Comparison of ENCODE assay signal across 8 mouse cellular contexts in genomic region chr17:24205908-24206361, GRCm38 (mm10). TPM values are rescaled to one million over a fixed set of nuclear protein-coding genes. Genes with fewer than 3 reads are reported as not detected.
DNase-seq lines count a peak whose midpoint lies in the region; ATAC-seq and TF ChIP-seq lines count a peak whose summit lies in the region.

No protein-coding gene starts in this region.

- no peak for TF ChIP-seq CTCF in thymus, adult 2 months (IDR thresholded peaks at IDR 0.05; ENCODE audit: borderline replicate concordance, control insufficient read depth, extremely low read depth, insufficient read depth, low read length, poor library complexity)

- H3K4me2 ChIP-seq in heart, embryonic 16.5 days (ENCODE audit: low read depth, low read length): peak overlapping the region; percentile 92
- H3K4me2 ChIP-seq in limb, embryonic 13.5 days (replicated peaks): peak overlapping the region; percentile 98
- H3K4me2 ChIP-seq in midbrain, embryonic 12.5 days (replicated peaks): peak overlapping the region; percentile 86

- peaks cover 27% of the 10 kb centered on the region for H3K4me1 ChIP-seq in thymus, adult 2 months (replicated peaks; ENCODE audit: control insufficient read depth, insufficient read depth, low read length)
- H3K4me1 ChIP-seq in heart, embryonic 16.5 days (ENCODE audit: control insufficient read depth, insufficient read depth, low read length): peaks cover 48% of the 10 kb centered on the region
- H3K4me1 ChIP-seq in limb, embryonic 13.5 days: peaks cover 72% of the 10 kb centered on the region
- H3K4me1 ChIP-seq in midbrain, embryonic 12.5 days: peaks cover 82% of the 10 kb centered on the region

- no peak overlapping the region for H3K27ac ChIP-seq in thymus, adult 2 months (ENCODE audit: control insufficient read depth, insufficient read depth, low read length)
- H3K27ac ChIP-seq in heart, embryonic 16.5 days (ENCODE audit: low read length): 0 out of 2 replicates have a peak overlapping the region, but pooled peaks have one; percentile 34
- H3K27ac ChIP-seq in limb, embryonic 13.5 days: 0 out of 2 replicates have a peak overlapping the region, but pooled peaks have one; percentile 52
- H3K27ac ChIP-seq in midbrain, embryonic 12.5 days (replicated peaks): peak overlapping the region; percentile 74

- H3K36me3 ChIP-seq in thymus, adult 2 months (ENCODE audit: control insufficient read depth, insufficient read depth, low read length): no peaks in the 10 kb centered on the region
- H3K36me3 ChIP-seq in heart, embryonic 16.5 days (ENCODE audit: control insufficient read depth, insufficient read depth): no peaks in the 10 kb centered on the region
- H3K36me3 ChIP-seq in limb, embryonic 13.5 days: no peaks in the 10 kb centered on the region
- no peaks in the 10 kb centered on the region for H3K36me3 ChIP-seq in midbrain, embryonic 12.5 days

- WGBS in thymus, adult 2 months: 9% methylated on average over 15 of the region's 15 CpGs
- WGBS in heart, embryonic 16.5 days: 6% methylated on average over 15 of the region's 15 CpGs
- 7% methylated on average over 15 of the region's 15 CpGs for WGBS in limb, embryonic 13.5 days
- 8% methylated on average over 15 of the region's 15 CpGs for WGBS in midbrain, embryonic 12.5 days

- no peaks in the 10 kb centered on the region for H3K9me3 ChIP-seq in heart, embryonic 16.5 days (replicated peaks; ENCODE audit: control insufficient read depth, low read length)
- no peaks in the 10 kb centered on the region for H3K9me3 ChIP-seq in limb, embryonic 13.5 days
- H3K9me3 ChIP-seq in midbrain, embryonic 12.5 days: no peaks in the 10 kb centered on the region

- 0 out of 2 replicates have a peak, but pooled peaks have one; percentile 1 for ATAC-seq in heart, embryonic 16.5 days (replicated peaks; ENCODE audit: extremely low read depth, insufficient read depth, low FRiP score)
- ATAC-seq in limb, embryonic 13.5 days (ENCODE audit: low FRiP score, low read depth): no peak
- ATAC-seq in midbrain, embryonic 12.5 days (ENCODE audit: low FRiP score, low read depth): peak; percentile 17

- peak; percentile 52 for DNase-seq in adrenal gland, postnatal 25 days
- DNase-seq in adrenal gland, adult (ENCODE audit: inconsistent age in 2 of 2, low spot score in 1 of 2): no peak
- peak; percentile 32 for DNase-seq in thymus, adult 2 months
- DNase-seq in thymus, postnatal 10 days (ENCODE audit: low spot score in 2 of 2): no peak
- DNase-seq in urinary bladder, adult 2 months (ENCODE audit: low spot score): no peak

- peak overlapping the region; percentile 81 for H3K4me3 ChIP-seq in thymus, adult 2 months (ENCODE audit: control insufficient read depth, insufficient read depth, low read length)
- peak overlapping the region; percentile 66 for H3K4me3 ChIP-seq in heart, embryonic 16.5 days (ENCODE audit: low read length)
- H3K4me3 ChIP-seq in limb, embryonic 13.5 days: peak overlapping the region; percentile 69
- peak overlapping the region; percentile 71 for H3K4me3 ChIP-seq in midbrain, embryonic 12.5 days

- peaks cover 11% of the 10 kb centered on the region; the same call in 1 of the 2 replicates for H3K27me3 ChIP-seq in thymus, adult 2 months (ENCODE audit: control insufficient read depth, insufficient read depth, low read length)
- H3K27me3 ChIP-seq in heart, embryonic 16.5 days (ENCODE audit: control insufficient read depth, insufficient read depth, low read length): peaks cover 34% of the 10 kb centered on the region
- no peaks in the 10 kb centered on the region for H3K27me3 ChIP-seq in limb, embryonic 13.5 days
- peaks cover 47% of the 10 kb centered on the region for H3K27me3 ChIP-seq in midbrain, embryonic 12.5 days

- TF ChIP-seq POLR2A in thymus, adult 2 months (IDR thresholded peaks at IDR 0.05; ENCODE audit: control insufficient read depth, extremely low read depth, insufficient read depth, low read length, poor library complexity): no peak

- H3K9ac ChIP-seq in heart, embryonic 16.5 days (ENCODE audit: low read length): peak overlapping the region; percentile 83
- peak overlapping the region; percentile 88 for H3K9ac ChIP-seq in limb, embryonic 13.5 days
- H3K9ac ChIP-seq in midbrain, embryonic 12.5 days (replicated peaks): peak overlapping the region; percentile 70

RNA-seq across cellular contexts. Expression of gene Tbc1d24, which starts 0.6 kb away (rescaled TPM):
- 13.8 and 22.4 TPM in 2 replicates for total RNA-seq in adrenal gland, postnatal 25 days (2021)
- 14.5 and 16.8 TPM in 2 replicates for polyA plus RNA-seq in thymus, adult 2 months (2012; rRNA removed)
- 3.7 and 4.3 TPM in 2 replicates for polyA plus RNA-seq in heart, embryonic 16.5 days (2015; fragmentation: Nextera tagmentation; extraction: Ambion mirVana)
- 9.1 and 10.2 TPM in 2 replicates for polyA plus RNA-seq in limb, embryonic 13.5 days (2015; fragmentation: Nextera tagmentation; extraction: Ambion mirVana)
- 14.2 and 14.8 TPM in 2 replicates for polyA plus RNA-seq in midbrain, embryonic 12.5 days (2016; fragmentation: Nextera tagmentation; extraction: Ambion mirVana)
- 7.6 and 7.9 TPM in 2 replicates for polyA plus RNA-seq in urinary bladder, adult 2 months (2012; rRNA removed)

RNA-seq across cellular contexts. Expression of gene Ntn3, which starts 3.4 kb away (rescaled TPM):
- total RNA-seq in adrenal gland, postnatal 25 days (2021): 2.0 and 2.5 TPM in 2 replicates
- 0.71 and 1.5 TPM in 2 replicates for polyA plus RNA-seq in thymus, adult 2 months (2012; rRNA removed)
- 1.3 and 1.6 TPM in 2 replicates for polyA plus RNA-seq in heart, embryonic 16.5 days (2015; fragmentation: Nextera tagmentation; extraction: Ambion mirVana)
- polyA plus RNA-seq in limb, embryonic 13.5 days (2015; fragmentation: Nextera tagmentation; extraction: Ambion mirVana): 14.5 and 14.9 TPM in 2 replicates
- 6.9 and 7.0 TPM in 2 replicates for polyA plus RNA-seq in midbrain, embryonic 12.5 days (2016; fragmentation: Nextera tagmentation; extraction: Ambion mirVana)
- 0.88 and 1.0 TPM in 2 replicates for polyA plus RNA-seq in urinary bladder, adult 2 months (2012; rRNA removed)

RNA-seq across cellular contexts. Expression of gene Tedc2, which starts 14.7 kb away (rescaled TPM):
- total RNA-seq in adrenal gland, postnatal 25 days (2021): 8.9 and 10.1 TPM in 2 replicates
- polyA plus RNA-seq in thymus, adult 2 months (2012; rRNA removed): 17.6 and 20.0 TPM in 2 replicates
- 4.2 and 5.7 TPM in 2 replicates for polyA plus RNA-seq in heart, embryonic 16.5 days (2015; fragmentation: Nextera tagmentation; extraction: Ambion mirVana)
- 15.8 and 16.3 TPM in 2 replicates for polyA plus RNA-seq in limb, embryonic 13.5 days (2015; fragmentation: Nextera tagmentation; extraction: Ambion mirVana)
- 13.9 and 14.7 TPM in 2 replicates for polyA plus RNA-seq in midbrain, embryonic 12.5 days (2016; fragmentation: Nextera tagmentation; extraction: Ambion mirVana)
- polyA plus RNA-seq in urinary bladder, adult 2 months (2012; rRNA removed): 8.1 and 9.2 TPM in 2 replicates

RNA-seq across cellular contexts. Expression of gene Atp6v0c, which starts 36.4 kb away (rescaled TPM):
- total RNA-seq in adrenal gland, postnatal 25 days (2021): 412 and 427 TPM in 2 replicates
- 977 and 1,122 TPM in 2 replicates for polyA plus RNA-seq in thymus, adult 2 months (2012; rRNA removed)
- polyA plus RNA-seq in heart, embryonic 16.5 days (2015; fragmentation: Nextera tagmentation; extraction: Ambion mirVana): 522 and 538 TPM in 2 replicates
- 446 and 468 TPM in 2 replicates for polyA plus RNA-seq in limb, embryonic 13.5 days (2015; fragmentation: Nextera tagmentation; extraction: Ambion mirVana)
- polyA plus RNA-seq in midbrain, embryonic 12.5 days (2016; fragmentation: Nextera tagmentation; extraction: Ambion mirVana): 512 and 518 TPM in 2 replicates
- polyA plus RNA-seq in urinary bladder, adult 2 months (2012; rRNA removed): 460 and 497 TPM in 2 replicates

RNA-seq across cellular contexts. Expression of gene Amdhd2, which starts 42.4 kb away (rescaled TPM):
- total RNA-seq in adrenal gland, postnatal 25 days (2021): 38.1 and 45.6 TPM in 2 replicates
- 48.2 and 57.6 TPM in 2 replicates for polyA plus RNA-seq in thymus, adult 2 months (2012; rRNA removed)
- 25.2 and 28.0 TPM in 2 replicates for polyA plus RNA-seq in heart, embryonic 16.5 days (2015; fragmentation: Nextera tagmentation; extraction: Ambion mirVana)
- polyA plus RNA-seq in limb, embryonic 13.5 days (2015; fragmentation: Nextera tagmentation; extraction: Ambion mirVana): 36.9 and 38.1 TPM in 2 replicates
- polyA plus RNA-seq in midbrain, embryonic 12.5 days (2016; fragmentation: Nextera tagmentation; extraction: Ambion mirVana): 31.5 and 32.9 TPM in 2 replicates
- 24.7 and 29.2 TPM in 2 replicates for polyA plus RNA-seq in urinary bladder, adult 2 months (2012; rRNA removed)

Comparison
In these comparisons a context has a peak if more than half of its experiments do, and no peak if none do; other contexts are left out.
1. DNase-seq: peak in adrenal gland, postnatal 25 days (single experiment) and thymus, adult 2 months (single experiment); none in adrenal gland, adult (0 of 2), thymus, postnatal 10 days (0 of 2) and urinary bladder, adult 2 months (single experiment).
2. Peak in every context shown above with its lines, with median percentiles within 50 percentile points of each other: H3K4me3 ChIP-seq, H3K4me2 ChIP-seq and H3K9ac ChIP-seq.